Mouse (Mus musculus) left cerebral cortex, adult 18-20 months (tissue): Measurements from ENCODE around the gene Sema4c. TPM values are rescaled to one million over a fixed set of nuclear protein-coding genes. Genes with fewer than 3 reads are reported as not detected.

ENCODE experiments used
- DNase-seq, 2 experiments: peaks; one replicate each; pipeline ENCODE4 v3.0.0; 2021 to 2022; ENCODE audit warnings: low spot score in 2 of 2, mixed read lengths in 1 of 2
- microRNA-seq, 2 experiments: library from miRNA; unstranded; fragments of <30 nt; microRNA quantifications; one replicate each; pipeline ENCODE4 v1.2.0; 2021
- total RNA-seq, 2 experiments: library from RNA; stranded (reverse); gene quantifications; 2 replicates each; pipeline ENCODE4 v1.2.3; 2021

Sema4c gene
- total RNA-seq, 2 experiments from 2014 or later: 20.5 to 21.0 TPM

GRCm38 (mm10) chr1:36512089-36512965 is 45.8 kb downstream of the Sema4c start:
- peak; percentile 31 to 69 for DNase-seq

GRCm38 (mm10) chr1:36511289-36512021 is 46.7 kb downstream of the Sema4c start, which contains the start of gene Cnnm3:
Cnnm3 (plus strand) TSS chr1:36511867.
- peak; percentile 100 for DNase-seq

GRCm38 (mm10) chr1:36508238-36508637 is 49.9 kb downstream of the Sema4c start:
- no peak for DNase-seq

GRCm38 (mm10) chr1:36501261-36501660 is 56.9 kb downstream of the Sema4c start:
- DNase-seq: peak; percentile 53 to 87

Small RNA genes lying within 50 kb of the gene (microRNA-seq; reads per million reads assigned to microRNA genes)
- 0 reads per million in 2 experiments for gene Gm47280

Other genes starting within 250 kb of the Sema4c start
- gene Kansl3, start 189.2 kb downstream of the Sema4c start, total RNA-seq: 10 to 100 TPM; 76.6 TPM
- not detected for gene Fer1l5, start 186.1 kb downstream of the Sema4c start, total RNA-seq
- 10 to 100 TPM; 44.3 to 44.8 TPM for gene Lman2l, start 113.1 kb downstream of the Sema4c start, total RNA-seq
- 10 to 100 TPM; 12.4 TPM for gene Cnnm4, start 86.7 kb downstream of the Sema4c start, total RNA-seq
- gene Cnnm3, start 46.5 kb downstream of the Sema4c start, total RNA-seq: 10 to 100 TPM; 31.7 to 34.6 TPM
- gene Ankrd23, start 21.5 kb downstream of the Sema4c start, total RNA-seq: 1 to 10 TPM; 5.4 to 5.9 TPM
- under 1 TPM in 1 of 2 experiments, not detected in 1; 0.77 TPM for gene Gm42417, start 18.9 kb downstream of the Sema4c start, total RNA-seq
- gene Ankrd39, start 10.9 kb downstream of the Sema4c start, total RNA-seq: 10 to 100 TPM; 11.5 to 11.9 TPM
- gene Fam178b, start 124.8 kb upstream of the Sema4c start, total RNA-seq: not detected
- gene Cox5b, start 133.1 kb upstream of the Sema4c start, total RNA-seq: 100 to 1,000 TPM; 586 to 651 TPM
- gene 4933424G06Rik, start 151.8 kb upstream of the Sema4c start, total RNA-seq: 1 to 10 TPM in 1 of 2 experiments, not detected in 1; 1.5 TPM
- gene Actr1b, start 156.1 kb upstream of the Sema4c start, total RNA-seq: 100 to 1,000 TPM; 338 to 340 TPM
- 1 to 10 TPM; 1.3 to 2.1 TPM for gene Zap70, start 203.4 kb upstream of the Sema4c start, total RNA-seq